Mouse (Mus musculus) hindbrain, embryonic 16.5 days (tissue): ENCODE data around the gene Prph. TPM values are rescaled to one million over a fixed set of nuclear protein-coding genes. Genes with fewer than 3 reads are reported as not detected.

Source experiments
- ATAC-seq: fragments of 200-750 bp; cut with Nextera tagmentation; 2 replicates; pipeline ENCODE4 v1.8.0; 2017; ENCODE audit warnings: moderate TSS enrichment, moderate library complexity
- H3K27ac ChIP-seq: fragments of 300-500 bp; sonication (generic); 2 replicates; pipeline ENCODE4 v1.5.1; 2014; ENCODE audit warnings: low read depth, mild to moderate bottlenecking, control low read depth, low read length, moderate library complexity
- H3K27me3 ChIP-seq: fragments of 300-500 bp; sonication (generic); replicated peaks from 2 replicates; pipeline ENCODE4 v1.6.1; 2014; ENCODE audit warnings: low read length; ENCODE audit not compliant: control insufficient read depth, insufficient read depth
- H3K36me3 ChIP-seq: fragments of 300-500 bp; sonication (generic); 2 replicates; pipeline ENCODE4 v1.6.1; 2014; ENCODE audit warnings: mild to moderate bottlenecking, low read length, moderate library complexity, mixed read lengths; ENCODE audit not compliant: control insufficient read depth, insufficient read depth
- H3K4me1 ChIP-seq: fragments of 300-500 bp; sonication (generic); 2 replicates; pipeline ENCODE4 v1.6.1; 2014; ENCODE audit warnings: low read depth, low read length; ENCODE audit not compliant: control insufficient read depth, insufficient read depth
- H3K4me2 ChIP-seq: fragments of 300-500 bp; sonication (generic); 2 replicates; pipeline ENCODE4 v1.6.1; 2014; ENCODE audit warnings: mild to moderate bottlenecking, low read length, control low read depth, moderate library complexity
- H3K4me3 ChIP-seq: fragments of 300-500 bp; sonication (generic); 2 replicates; pipeline ENCODE4 v1.5.1; 2014; ENCODE audit warnings: mild to moderate bottlenecking, low read length, control low read depth, moderate library complexity
- H3K9ac ChIP-seq: fragments of 300-500 bp; sonication (generic); 2 replicates; pipeline ENCODE4 v1.6.1; 2014; ENCODE audit warnings: low read depth, mild to moderate bottlenecking, control low read depth, low read length, moderate library complexity
- H3K9me3 ChIP-seq: fragments of 300-500 bp; sonication (generic); 2 replicates; pipeline ENCODE4 v1.6.1; 2014; ENCODE audit warnings: mild to moderate bottlenecking, low read length, moderate library complexity; ENCODE audit not compliant: control insufficient read depth
- WGBS: fragments of 180-500 bp; shearing (Covaris S2); extraction: QIAGEN DNeasy Blood & Tissue Kit; methylation state at CpG from one replicate; pipeline ENCODE4 v1.1.7; 2014; 5-methylcytosine and 5-hydroxymethylcytosine counted together
- polyA plus RNA-seq: library from polyadenylated mRNA; unstranded; fragments of >200 nt; fragmentation: Nextera tagmentation; extraction: Ambion mirVana; gene quantifications from 2 replicates; pipeline ENCODE4 v1.2.1, GENCODE M21; 2015

Gene Prph
- polyA plus RNA-seq, 1 experiment from 2014 or later, result 52.8 TPM

DNA sequence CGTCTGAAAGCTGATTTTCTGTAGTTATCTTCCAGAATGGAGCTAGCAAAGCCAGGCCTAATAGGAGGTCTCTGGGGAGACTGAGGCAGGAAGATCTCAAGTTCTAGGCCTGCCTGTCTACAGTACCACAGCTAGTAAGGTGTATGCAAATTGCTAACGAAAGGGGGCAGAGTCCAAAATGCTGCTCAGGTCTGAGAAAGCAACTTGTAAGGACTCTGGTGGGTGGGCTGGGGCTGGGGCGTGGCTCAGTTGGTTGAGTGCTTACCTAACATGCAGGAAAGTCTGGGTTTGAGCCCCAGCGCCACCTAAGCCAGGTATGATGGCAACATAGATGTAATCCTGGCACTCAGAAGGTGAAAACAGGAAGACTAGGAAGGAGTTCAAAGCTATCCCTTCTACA, 34.8 kb upstream of the Prph start:
- no peaks in the 10 kb centered on the region for H3K36me3 ChIP-seq
- H3K27ac ChIP-seq, result no peak overlapping the region
- H3K9me3 ChIP-seq, result no peaks in the 10 kb centered on the region
- ATAC-seq, result no peak
- H3K4me1 ChIP-seq, result peaks cover 3% of the 10 kb centered on the region; the same call in 1 of the 2 replicates
- H3K4me2 ChIP-seq, result no peak overlapping the region
- H3K4me3 ChIP-seq, result no peak overlapping the region
- H3K27me3 ChIP-seq, result no peaks in the 10 kb centered on the region
- WGBS, result 87% methylated on average over 4 of the region's 4 CpGs
- no peak overlapping the region for H3K9ac ChIP-seq

DNA sequence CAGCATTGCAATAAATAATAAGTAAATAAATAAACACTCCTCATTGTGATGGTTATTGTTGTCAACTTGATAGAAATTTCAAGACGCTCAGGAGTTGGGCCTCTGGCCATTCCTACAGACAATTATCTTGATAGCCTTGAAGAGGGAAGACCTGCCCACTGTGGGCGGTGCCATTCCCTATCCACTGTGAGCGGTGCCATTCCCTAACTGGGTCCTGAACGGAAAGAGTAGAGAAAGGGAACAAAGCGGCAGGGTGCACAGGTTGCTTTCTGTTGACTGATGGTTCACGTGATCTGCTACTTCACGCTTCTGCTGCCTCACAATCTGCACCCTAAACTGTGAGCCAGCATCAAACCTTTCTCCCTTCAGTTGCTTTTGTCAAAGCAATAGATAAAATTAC, 33.7 kb upstream of the Prph start:
- H3K36me3 ChIP-seq, result no peaks in the 10 kb centered on the region
- ATAC-seq, result no peak

DNA sequence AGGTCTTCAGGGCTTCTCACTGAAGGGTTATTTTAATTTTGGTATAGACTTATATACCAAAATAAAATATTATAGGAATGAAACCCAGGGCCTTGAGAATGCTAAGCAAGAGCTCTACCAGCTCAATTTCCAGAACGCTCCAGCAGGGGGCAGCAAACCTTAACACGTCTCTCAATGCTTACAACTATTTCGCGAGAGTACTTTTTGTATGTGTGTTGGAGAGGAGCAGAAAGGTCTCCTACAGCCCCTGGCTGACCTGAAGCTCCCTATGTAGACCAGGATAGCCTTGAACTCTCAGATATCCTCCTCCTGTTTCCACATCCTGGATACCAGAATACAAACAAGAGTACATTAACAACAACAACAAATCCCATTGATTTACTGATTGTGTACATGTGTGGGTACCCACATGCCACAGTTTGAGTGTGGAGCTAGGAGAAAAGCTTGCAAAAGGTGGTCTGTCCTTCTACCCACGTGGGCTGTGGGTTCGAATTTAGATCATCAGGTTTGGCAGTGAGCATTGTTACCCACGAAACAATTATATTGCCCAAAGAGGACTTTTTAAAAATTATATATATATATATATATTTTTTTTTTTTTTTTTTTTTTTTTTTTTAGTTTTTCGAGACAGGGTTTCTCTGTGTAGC, 30.2 kb upstream of the Prph start:
- Histone ChIP-seq H3K27me3 (no peaks in the 10 kb centered on the region; the same call in 1 of the 2 replicates), H3K4me2 (no peak overlapping the region), H3K4me1 (peaks cover 8% of the 10 kb centered on the region), H3K4me3 (no peak overlapping the region), H3K36me3 (no peaks in the 10 kb centered on the region), H3K9ac (no peak overlapping the region), H3K27ac (no peak overlapping the region), H3K9me3 (no peaks in the 10 kb centered on the region)
- 23% methylated on average over 7 of the region's 8 CpGs for whole genome bisulfite sequencing
- ATAC-seq, result no peak

More for the DNA sequence above, 33.7 kb upstream of the Prph start:
- H3K9me3 ChIP-seq, result no peaks in the 10 kb centered on the region
- WGBS, result 97% methylated on average over 7 of the region's 7 CpGs
- no peaks in the 10 kb centered on the region for H3K27me3 ChIP-seq
- H3K4me2 ChIP-seq, result no peak overlapping the region
- peaks cover 3% of the 10 kb centered on the region; the same call in 1 of the 2 replicates for H3K4me1 ChIP-seq
- no peak overlapping the region for H3K27ac ChIP-seq
- no peak overlapping the region for H3K4me3 ChIP-seq
- H3K9ac ChIP-seq, result no peak overlapping the region

DNA sequence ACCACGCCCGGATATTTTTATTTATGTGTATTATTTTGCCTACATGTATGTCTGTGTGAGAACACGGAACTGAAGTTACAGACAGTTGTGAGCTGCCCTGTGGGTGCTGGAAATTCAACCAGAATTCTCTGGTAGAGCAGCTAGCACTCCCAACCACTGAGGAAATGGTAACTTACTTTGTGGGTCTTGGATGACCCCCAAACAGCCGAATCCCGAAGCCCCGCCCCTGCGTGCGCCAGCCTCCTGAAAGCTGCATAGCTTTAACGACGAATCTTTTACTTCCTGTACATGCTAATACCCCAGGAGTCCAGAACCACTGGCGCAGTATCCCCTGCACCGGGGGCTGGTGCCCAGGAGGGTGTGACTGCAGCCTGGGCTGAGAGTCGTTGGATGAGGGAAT, 29.6 kb upstream of the Prph start:
- no peak overlapping the region for H3K9ac ChIP-seq
- no peak for ATAC-seq
- H3K27me3 ChIP-seq, result no peaks in the 10 kb centered on the region; the same call in none of the 2 replicates
- no peak overlapping the region for H3K4me3 ChIP-seq
- H3K4me2 ChIP-seq, result no peak overlapping the region
- no peaks in the 10 kb centered on the region for H3K36me3 ChIP-seq
- H3K9me3 ChIP-seq, result no peaks in the 10 kb centered on the region
- 73% methylated on average over 13 of the region's 13 CpGs for WGBS
- peaks cover 15% of the 10 kb centered on the region for H3K4me1 ChIP-seq
- no peak overlapping the region for H3K27ac ChIP-seq

DNA sequence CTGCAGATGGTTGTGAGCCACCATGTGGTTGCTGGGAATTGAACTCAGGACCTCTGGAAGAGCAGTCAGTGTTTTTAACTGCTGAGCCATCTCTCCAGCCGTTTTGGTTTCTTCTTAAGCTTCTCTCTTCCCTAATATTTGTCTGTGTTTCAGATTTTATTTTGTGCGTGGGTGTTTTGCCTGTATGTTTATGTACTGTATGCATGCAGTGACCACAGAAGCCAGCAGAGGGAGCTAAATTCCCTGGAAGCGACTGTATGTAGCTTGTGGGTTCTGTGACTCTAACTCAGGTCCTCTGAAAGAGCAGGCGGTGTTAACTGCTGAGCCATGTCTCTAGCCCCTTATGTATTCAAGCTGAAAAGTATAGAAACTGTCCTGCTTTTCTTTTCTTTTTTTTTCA, 28.7 kb upstream of the Prph start:
- Histone ChIP-seq H3K9ac (no peak overlapping the region), H3K4me2 (no peak overlapping the region), H3K9me3 (no peaks in the 10 kb centered on the region), H3K36me3 (no peaks in the 10 kb centered on the region), H3K27me3 (no peaks in the 10 kb centered on the region; the same call in none of the 2 replicates), H3K4me1 (peaks cover 17% of the 10 kb centered on the region), H3K4me3 (no peak overlapping the region), H3K27ac (no peak overlapping the region)
- 66% methylated on average over 4 of the region's 4 CpGs for WGBS
- no peak for ATAC-seq

DNA sequence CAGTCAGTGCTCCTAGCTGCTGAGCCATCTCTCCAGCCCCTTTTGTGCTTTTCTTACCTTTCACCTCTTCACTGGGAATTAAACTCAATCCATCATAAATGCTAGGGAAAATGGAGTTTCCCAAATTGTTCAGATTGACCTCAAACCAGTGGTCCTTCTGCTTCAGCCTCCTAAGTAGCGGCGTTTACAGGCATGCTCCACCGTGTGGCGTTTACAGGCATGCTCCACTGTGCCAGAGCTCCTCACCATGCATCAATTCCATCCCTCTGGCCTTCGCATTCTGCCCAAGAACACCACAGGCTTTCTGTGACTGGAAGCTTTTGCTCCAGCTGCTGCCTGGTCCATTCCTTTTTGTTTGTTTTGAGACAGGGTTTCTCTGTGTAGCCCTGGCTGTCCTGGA, 27.9 kb upstream of the Prph start:
- Histone ChIP-seq H3K9ac (no peak overlapping the region), H3K27me3 (no peaks in the 10 kb centered on the region; the same call in none of the 2 replicates), H3K36me3 (no peaks in the 10 kb centered on the region), H3K4me1 (peaks cover 17% of the 10 kb centered on the region), H3K4me2 (no peak overlapping the region), H3K27ac (no peak overlapping the region), H3K4me3 (no peak overlapping the region), H3K9me3 (no peaks in the 10 kb centered on the region)
- 70% methylated on average over 5 of the region's 5 CpGs for WGBS
- no peak for ATAC-seq

DNA sequence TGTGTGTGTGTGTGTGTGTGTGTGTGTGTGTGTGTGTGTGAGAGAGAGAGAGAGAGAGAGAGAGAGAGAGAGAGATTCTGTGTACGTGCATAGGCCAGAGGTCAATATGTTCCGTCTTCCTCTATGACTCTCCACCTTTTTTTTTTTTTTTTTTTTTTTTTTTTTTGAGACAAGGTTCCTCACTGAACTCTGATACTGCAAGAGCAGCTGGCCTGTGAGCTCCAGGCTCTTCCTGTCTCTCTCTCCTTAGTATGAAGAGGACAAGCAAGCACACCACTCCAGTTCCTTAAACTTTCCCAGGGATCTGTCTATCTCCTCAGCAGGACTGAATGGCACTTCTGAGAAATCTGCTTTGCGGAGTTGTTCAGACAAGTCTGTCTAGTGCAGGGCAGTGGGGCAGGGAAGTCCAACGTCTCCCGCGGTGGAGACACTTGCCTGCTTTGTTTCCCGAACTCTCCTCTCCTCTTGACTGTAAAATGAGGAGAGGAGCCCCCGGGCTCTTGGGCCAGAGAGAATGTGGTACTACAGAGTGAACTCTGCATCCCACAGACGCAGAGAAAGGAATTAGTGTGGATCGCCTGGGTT, 26.0 kb upstream of the Prph start:
- peak overlapping the region; percentile 46 for H3K4me3 ChIP-seq
- no peaks in the 10 kb centered on the region for H3K9me3 ChIP-seq
- H3K4me1 ChIP-seq, result peaks cover 17% of the 10 kb centered on the region
- no peak overlapping the region for H3K27ac ChIP-seq
- H3K9ac ChIP-seq, result peak overlapping the region; percentile 22; the same call in 1 of the 2 replicates
- no peak for ATAC-seq
- H3K4me2 ChIP-seq, result peak overlapping the region; percentile 66
- H3K36me3 ChIP-seq, result no peaks in the 10 kb centered on the region
- no peaks in the 10 kb centered on the region; the same call in none of the 2 replicates for H3K27me3 ChIP-seq
- WGBS, result 9% methylated on average over 10 of the region's 10 CpGs

DNA sequence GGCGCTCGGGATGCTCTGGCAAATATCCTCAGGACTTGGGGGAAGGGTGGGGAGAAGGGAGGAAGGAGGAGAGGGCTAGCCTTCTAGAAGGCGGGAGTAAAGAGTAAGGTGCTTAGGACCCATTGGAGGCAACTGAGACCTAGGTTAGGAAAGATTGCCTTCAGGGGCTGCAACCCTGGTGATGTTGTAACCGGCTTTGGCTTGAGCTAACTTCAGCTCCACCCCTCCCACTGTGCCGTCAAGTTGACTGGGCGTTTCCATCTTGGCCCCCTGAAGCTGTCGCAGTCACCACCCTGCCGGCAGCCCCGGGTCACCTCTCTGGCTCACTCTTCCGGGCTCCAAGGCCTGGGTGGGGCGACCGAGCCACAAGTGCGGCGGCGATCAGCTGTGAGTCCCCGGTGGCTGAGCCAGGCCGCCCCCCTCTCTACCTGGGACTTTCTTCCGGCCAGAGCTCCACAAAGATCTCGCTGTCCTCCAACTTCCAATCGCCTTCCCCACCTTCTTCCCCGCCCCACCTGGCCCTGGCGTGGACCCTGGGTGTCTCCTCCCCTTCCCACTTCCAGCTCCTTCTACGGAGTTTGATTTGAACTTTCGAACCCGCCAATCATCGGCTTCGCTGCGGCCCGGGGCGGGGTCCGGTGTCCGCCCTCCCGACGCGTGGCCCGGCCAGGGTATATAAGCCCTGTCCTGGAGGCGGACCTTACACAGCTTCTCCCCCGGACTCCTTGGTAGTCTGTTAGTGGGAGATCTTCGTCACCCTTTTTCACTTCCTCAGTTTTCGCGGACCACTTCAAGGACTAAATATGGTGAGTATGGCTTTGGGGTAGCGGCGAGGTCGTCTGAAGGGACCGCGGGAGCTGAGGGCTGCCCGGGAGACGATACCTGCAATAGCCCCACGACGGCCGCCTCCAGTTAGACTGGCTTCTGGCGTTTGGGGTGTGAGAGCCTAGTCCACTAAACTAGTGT, 25.1 kb upstream of the Prph start, which contains the start of gene Tuba1c:
Gene Tuba1c, plus strand, starts transcription at position 273 of the 966 bp plus-strand sequence.
- peak; percentile 74 for ATAC-seq
- WGBS, result 1% methylated on average over 52 of the region's 52 CpGs
- H3K4me3 ChIP-seq, result peak within 1 kb of the TSS; percentile 46
- H3K4me2 ChIP-seq, result peak within 1 kb of the TSS; percentile 66
- H3K9me3 ChIP-seq, result no peaks in the 10 kb centered on the region
- H3K36me3 ChIP-seq, result no peaks in the 10 kb centered on the region
- H3K4me1 ChIP-seq, result peaks cover 17% of the 10 kb centered on the region
- no peak within 1 kb of the TSS for H3K27ac ChIP-seq
- no peaks in the 10 kb centered on the region; the same call in none of the 2 replicates for H3K27me3 ChIP-seq
- H3K9ac ChIP-seq, result peak within 1 kb of the TSS; percentile 59
